Mouse (Mus musculus) lung, postnatal 0 days (tissue): Measurements from ENCODE around the gene Tnfsfm13.

Experiments
- CTCF ChIP-seq: IDR thresholded peaks from 2 replicates; pipeline ENCODE4 v1.5.1; 2016; ENCODE audit warnings: antibody characterized with exemption, mild to moderate bottlenecking
- EP300 ChIP-seq: IDR thresholded peaks from 2 replicates; pipeline ENCODE4 v1.6.1; 2016; ENCODE audit warnings: antibody characterized with exemption, mild to moderate bottlenecking, control low read depth

DNA sequence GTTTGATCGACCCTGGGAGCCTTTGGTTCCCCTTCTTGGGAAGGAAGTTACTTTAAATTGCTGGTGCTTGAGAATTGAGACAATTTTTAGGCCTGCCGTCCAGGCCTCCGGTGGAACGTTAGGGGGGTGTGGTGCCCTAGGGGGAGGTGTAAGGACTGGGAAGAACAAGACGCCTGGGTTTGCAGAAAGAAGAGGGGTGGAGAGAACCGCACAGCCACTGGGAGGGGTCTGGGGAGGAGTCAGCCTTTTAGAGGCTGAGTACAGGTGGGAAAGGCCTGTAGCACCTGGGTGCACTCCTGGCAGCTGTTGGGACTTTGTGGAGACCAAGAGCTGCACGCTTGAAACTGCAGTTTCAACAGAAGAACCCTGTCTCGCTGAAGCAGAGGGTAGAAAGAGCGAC lies 41.1 kb downstream of the Tnfsfm13 start:
- TF ChIP-seq CTCF, result no peak
- TF ChIP-seq EP300, result no peak
